Mouse (Mus musculus) heart, adult 2 months (tissue): ENCODE results near the gene Optc.

Experiments
- CTCF ChIP-seq: fragments of 200-600 bp; IDR thresholded peaks from 2 replicates; pipeline ENCODE4 v1.8.1; 2022; ENCODE audit warnings: antibody characterized with exemption, mild to moderate bottlenecking, moderate library complexity
- EP300 ChIP-seq: fragments of 200-500 bp; IDR thresholded peaks from 2 replicates; pipeline ENCODE4 v1.6.1; 2011; ENCODE audit warnings: low read depth, low read length, control low read depth; ENCODE audit not compliant: insufficient read depth

- TF ChIP-seq EP300 (no peak), CTCF (no peak)
Observed at GRCm38 (mm10) chr1:133857171-133857570, 50.6 kb downstream of the Optc start.
